Mouse (Mus musculus): ENCODE results near the gene C2cd4a. TPM values are rescaled to one million over a fixed set of nuclear protein-coding genes. Genes with fewer than 3 reads are reported as not detected.

The C2cd4a gene
- total RNA-seq, 2 experiments from 2014 or later, result not detected

GRCm38 (mm10) chr9:67837311-67837710 is 5.2 kb upstream of the C2cd4a start:
- ATAC-seq (ENCODE audit: poor library complexity, severe bottlenecking), result no peak

- no peak for ATAC-seq (ENCODE audit: poor library complexity, severe bottlenecking)
Measured at GRCm38 (mm10) chr9:67834535-67834934, 2.4 kb upstream of the C2cd4a start.

GRCm38 (mm10) chr9:67831359-67832045 is 628 bp downstream of the C2cd4a start:
- ATAC-seq (ENCODE audit: poor library complexity, severe bottlenecking), result peak; percentile 37; the same call in 1 of the 2 replicates

- peak; percentile 56 for ATAC-seq (ENCODE audit: poor library complexity, severe bottlenecking)
Measured at GRCm38 (mm10) chr9:67830411-67831358, 1.4 kb downstream of the C2cd4a start.

GRCm38 (mm10) chr9:67828182-67828581 is 3.9 kb downstream of the C2cd4a start:
- ATAC-seq (ENCODE audit: poor library complexity, severe bottlenecking), result peak; percentile 75

GRCm38 (mm10) chr9:67825527-67825926 is 6.6 kb downstream of the C2cd4a start:
- ATAC-seq (ENCODE audit: poor library complexity, severe bottlenecking), result no peak

- no peak for ATAC-seq (ENCODE audit: poor library complexity, severe bottlenecking)
Measured at GRCm38 (mm10) chr9:67823131-67823530, 9.0 kb downstream of the C2cd4a start.

GRCm38 (mm10) chr9:67818668-67818950 is 13.5 kb downstream of the C2cd4a start:
- ATAC-seq (ENCODE audit: poor library complexity, severe bottlenecking), result no peak

GRCm38 (mm10) chr9:67817898-67818667 is 14.0 kb downstream of the C2cd4a start:
- no peak for ATAC-seq (ENCODE audit: poor library complexity, severe bottlenecking)

- ATAC-seq (ENCODE audit: poor library complexity, severe bottlenecking), result no peak
Measured at GRCm38 (mm10) chr9:67816172-67816928, 15.8 kb downstream of the C2cd4a start.

- ATAC-seq (ENCODE audit: poor library complexity, severe bottlenecking), result peak; percentile 86
Measured at GRCm38 (mm10) chr9:67813665-67814337, 18.3 kb downstream of the C2cd4a start.

GRCm38 (mm10) chr9:67813171-67813570 is 19.0 kb downstream of the C2cd4a start:
- ATAC-seq (ENCODE audit: poor library complexity, severe bottlenecking), result no peak

- ATAC-seq (ENCODE audit: poor library complexity, severe bottlenecking), result no peak
Measured at GRCm38 (mm10) chr9:67811116-67811515, 21.0 kb downstream of the C2cd4a start.

GRCm38 (mm10) chr9:67810527-67810926 is 21.6 kb downstream of the C2cd4a start:
- ATAC-seq (ENCODE audit: poor library complexity, severe bottlenecking), result no peak

GRCm38 (mm10) chr9:67807000-67807399 is 25.1 kb downstream of the C2cd4a start:
- ATAC-seq (ENCODE audit: poor library complexity, severe bottlenecking), result no peak

GRCm38 (mm10) chr9:67802241-67802640 is 29.9 kb downstream of the C2cd4a start:
- 0 out of 2 replicates have a peak, but pooled peaks have one; percentile 49 for ATAC-seq (ENCODE audit: poor library complexity, severe bottlenecking)

- no peak for ATAC-seq (ENCODE audit: poor library complexity, severe bottlenecking)
Measured at GRCm38 (mm10) chr9:67799078-67799819, 32.9 kb downstream of the C2cd4a start.

- no peak for ATAC-seq (ENCODE audit: poor library complexity, severe bottlenecking)
Measured at GRCm38 (mm10) chr9:67795205-67795675, 36.9 kb downstream of the C2cd4a start.

- ATAC-seq (ENCODE audit: poor library complexity, severe bottlenecking), result no peak
Measured at GRCm38 (mm10) chr9:67794668-67795067, 37.5 kb downstream of the C2cd4a start.
